Comparison of ENCODE assay signal across 7 mouse cellular contexts in the genomic region with DNA sequence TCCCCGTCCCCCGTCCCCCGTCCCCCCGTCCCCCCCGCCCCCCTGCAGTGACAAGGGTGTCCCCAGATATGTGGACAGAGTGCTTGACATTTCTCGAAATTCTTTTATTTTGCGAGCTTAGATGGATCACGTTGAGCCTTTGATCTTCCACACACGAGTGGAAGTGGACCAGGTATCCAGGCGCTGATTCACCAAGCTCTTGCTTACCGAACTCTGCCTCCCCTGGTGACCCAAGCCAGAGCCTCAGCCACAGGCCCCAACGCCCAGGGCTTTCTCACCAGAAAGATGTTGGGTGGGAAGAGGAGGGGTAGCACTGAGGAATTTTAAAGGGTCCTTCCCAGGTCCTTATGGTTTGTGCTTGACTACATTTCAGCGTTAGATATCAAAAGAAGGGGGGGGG. TPM values are rescaled to one million over a fixed set of nuclear protein-coding genes. Genes with fewer than 3 reads are reported as not detected.
A peak's percentile ranks its signal among the peaks of the same experiment; 100 is the strongest.
DNase-seq lines count a peak whose midpoint lies in the region; ATAC-seq and TF ChIP-seq lines count a peak whose summit lies in the region.

No protein-coding gene starts in this region.

- peak overlapping the region; percentile 89 for H3K4me2 ChIP-seq in lung, postnatal 0 days (replicated peaks; ENCODE audit: low read depth, low read length)
- peak overlapping the region; percentile 67 for H3K4me2 ChIP-seq in forebrain, embryonic 14.5 days (ENCODE audit: low read length)
- H3K4me2 ChIP-seq in liver, embryonic 12.5 days = peak overlapping the region; percentile 88
- H3K4me2 ChIP-seq in stomach, embryonic 16.5 days (ENCODE audit: low read depth, low read length) = peak overlapping the region; percentile 88

- no peak; the same call in none of the 2 replicates for ATAC-seq in lung, postnatal 0 days
- ATAC-seq in forebrain, embryonic 14.5 days = peak; percentile 15; the same call in 1 of the 2 replicates
- no peak for ATAC-seq in liver, embryonic 12.5 days
- ATAC-seq in stomach, embryonic 16.5 days (ENCODE audit: insufficient read depth, low FRiP score) = no peak
- ATAC-seq in megakaryocyte-erythroid progenitor cell, adult 5-6 weeks (replicated peaks; ENCODE audit: low FRiP score, low TSS enrichment, poor library complexity, severe bottlenecking) = no peak

- DNase-seq in lung, postnatal 0 days (ENCODE audit: low spot score) = peak; percentile 46
- no peak for DNase-seq in lung, postnatal 36 days
- DNase-seq in forebrain, embryonic 14.5 days (ENCODE audit: low spot score) = no peak
- no peak for DNase-seq in layer of hippocampus, adult 8-10 months (ENCODE audit: low spot score in 2 of 2)

- no peak overlapping the region for H3K9ac ChIP-seq in lung, postnatal 0 days (replicated peaks; ENCODE audit: low read depth)
- peak overlapping the region; percentile 97 for H3K9ac ChIP-seq in forebrain, embryonic 14.5 days (ENCODE audit: low read length)
- H3K9ac ChIP-seq in liver, embryonic 12.5 days = peak overlapping the region; percentile 97
- peak overlapping the region; percentile 93 for H3K9ac ChIP-seq in stomach, embryonic 16.5 days (ENCODE audit: low read length)

- H3K27me3 ChIP-seq in lung, postnatal 0 days (replicated peaks; ENCODE audit: insufficient read depth, low read length) = no peaks in the 10 kb centered on the region
- no peaks in the 10 kb centered on the region for H3K27me3 ChIP-seq in forebrain, embryonic 14.5 days (replicated peaks; ENCODE audit: control insufficient read depth, insufficient read depth, low read length)
- H3K27me3 ChIP-seq in liver, embryonic 12.5 days (replicated peaks) = 0 out of 2 replicates have a peak, but pooled peaks cover 3% of the 10 kb centered on the region
- no peaks in the 10 kb centered on the region for H3K27me3 ChIP-seq in stomach, embryonic 16.5 days (ENCODE audit: control insufficient read depth, insufficient read depth, low read length)

- TF ChIP-seq CTCF in lung, postnatal 0 days (IDR thresholded peaks at IDR 0.05) = no peak

- no peaks in the 10 kb centered on the region for H3K36me3 ChIP-seq in lung, postnatal 0 days (ENCODE audit: insufficient read depth, low read length)
- H3K36me3 ChIP-seq in forebrain, embryonic 14.5 days (ENCODE audit: control insufficient read depth, insufficient read depth, low read length) = no peaks in the 10 kb centered on the region
- H3K36me3 ChIP-seq in liver, embryonic 12.5 days = peaks cover 23% of the 10 kb centered on the region
- H3K36me3 ChIP-seq in stomach, embryonic 16.5 days (ENCODE audit: control insufficient read depth, insufficient read depth, low read length) = no peaks in the 10 kb centered on the region

- TF ChIP-seq EP300 in lung, postnatal 0 days (IDR thresholded peaks at IDR 0.05) = no peak

- peak overlapping the region; percentile 88 for H3K4me3 ChIP-seq in lung, postnatal 0 days (ENCODE audit: low read depth, low read length)
- H3K4me3 ChIP-seq in forebrain, embryonic 14.5 days (ENCODE audit: low read depth, low read length) = peak overlapping the region; percentile 91
- H3K4me3 ChIP-seq in liver, embryonic 12.5 days = peak overlapping the region; percentile 88
- H3K4me3 ChIP-seq in stomach, embryonic 16.5 days (replicated peaks; ENCODE audit: low read length) = peak overlapping the region; percentile 92

- H3K9me3 ChIP-seq in lung, postnatal 0 days (ENCODE audit: low read length) = no peaks in the 10 kb centered on the region
- no peaks in the 10 kb centered on the region for H3K9me3 ChIP-seq in forebrain, embryonic 14.5 days (replicated peaks; ENCODE audit: control insufficient read depth, low read length)
- no peaks in the 10 kb centered on the region for H3K9me3 ChIP-seq in liver, embryonic 12.5 days (replicated peaks)
- no peaks in the 10 kb centered on the region for H3K9me3 ChIP-seq in stomach, embryonic 16.5 days (replicated peaks; ENCODE audit: control insufficient read depth, low read length)

- peak overlapping the region; percentile 91 for H3K27ac ChIP-seq in lung, postnatal 0 days (ENCODE audit: low read length)
- H3K27ac ChIP-seq in forebrain, embryonic 14.5 days (ENCODE audit: low read depth, low read length) = no peak overlapping the region
- peak overlapping the region; percentile 91 for H3K27ac ChIP-seq in liver, embryonic 12.5 days
- peak overlapping the region; percentile 68; the same call in 1 of the 2 replicates for H3K27ac ChIP-seq in stomach, embryonic 16.5 days (ENCODE audit: low read length)

- 7% methylated on average over 13 of the region's 13 CpGs for WGBS in lung, postnatal 0 days
- 8% methylated on average over 13 of the region's 13 CpGs for WGBS in forebrain, embryonic 14.5 days
- 15% methylated on average over 13 of the region's 13 CpGs for WGBS in liver, embryonic 12.5 days (ENCODE audit: insufficient replicate concordance)
- 13% methylated on average over 13 of the region's 13 CpGs for WGBS in stomach, embryonic 16.5 days

- peaks cover 5% of the 10 kb centered on the region; the same call in 1 of the 2 replicates for H3K4me1 ChIP-seq in lung, postnatal 0 days (ENCODE audit: insufficient read depth, low read depth, low read length)
- H3K4me1 ChIP-seq in forebrain, embryonic 14.5 days (ENCODE audit: control insufficient read depth, insufficient read depth, low read length) = peaks cover 17% of the 10 kb centered on the region; the same call in 1 of the 2 replicates
- peaks cover 38% of the 10 kb centered on the region for H3K4me1 ChIP-seq in liver, embryonic 12.5 days
- H3K4me1 ChIP-seq in stomach, embryonic 16.5 days (ENCODE audit: control insufficient read depth, insufficient read depth, low read length) = peaks cover 10% of the 10 kb centered on the region; the same call in 1 of the 2 replicates

RNA-seq across cellular contexts. Expression of a gene that starts 0.6 kb away (rescaled TPM):
- polyA plus RNA-seq in lung, postnatal 0 days (2015; fragmentation: Nextera tagmentation; extraction: Ambion mirVana) = 118 and 134 TPM in 2 replicates
- polyA plus RNA-seq in forebrain, embryonic 14.5 days (2014; fragmentation: Nextera tagmentation; extraction: Ambion mirVana) = 76.2 and 80.5 TPM in 2 replicates
- polyA plus RNA-seq in liver, embryonic 12.5 days (2016; fragmentation: Nextera tagmentation; extraction: Ambion mirVana) = 84.2 and 84.3 TPM in 2 replicates
- 62.5 and 65.0 TPM in 2 replicates for polyA plus RNA-seq in stomach, embryonic 16.5 days (2015; fragmentation: Nextera tagmentation; extraction: Ambion mirVana)
- total RNA-seq in layer of hippocampus, adult 8-10 months (2022) = 1 to 10 TPM; 3.7 to 6.5 (median 5.1) TPM
- 25.5 and 37.9 TPM in 2 replicates for total RNA-seq in megakaryocyte-erythroid progenitor cell, adult 5-6 weeks (2014; fragmentation: Nextera tagmentation)
- total RNA-seq in megakaryocyte-erythroid progenitor cell, adult 5-6 weeks (2017) = 41.8 and 85.3 TPM in 2 replicates
